Mouse (Mus musculus) cerebral cortex, adult 2 months (tissue): Measurements from ENCODE around the gene Arl6ip1.

Experiments
- WGBS: fragments of 180-500 bp; shearing (Covaris S2); methylation state at CpG from one replicate; pipeline ENCODE4 v1.1.7; 2018; 5-methylcytosine and 5-hydroxymethylcytosine counted together

Arl6ip1 gene

GRCm38 (mm10) chr7:118129430-118130041, at the start of gene Arl6ip1:
Gene Arl6ip1, minus strand, starts transcription at chr7:118129662.
- WGBS, result under 1% methylated on average over 39 of the region's 39 CpGs

- 49% methylated on average over 1 of the region's 1 CpGs for WGBS
Measured at GRCm38 (mm10) chr7:118175821-118176355, 46.4 kb upstream of the Arl6ip1 start.

- WGBS, result 84% methylated on average over 2 of the region's 2 CpGs
Measured at GRCm38 (mm10) chr7:118170125-118170524, 40.7 kb upstream of the Arl6ip1 start.

- WGBS, result 94% methylated on average over 8 of the region's 8 CpGs
Measured at GRCm38 (mm10) chr7:118163006-118163405, 33.5 kb upstream of the Arl6ip1 start.

- WGBS, result 40% methylated on average over 3 of the region's 3 CpGs
Measured at GRCm38 (mm10) chr7:118160121-118160520, 30.7 kb upstream of the Arl6ip1 start.

GRCm38 (mm10) chr7:118156461-118156860, 27.0 kb upstream of the Arl6ip1 start:
- WGBS, result 73% methylated on average over 7 of the region's 7 CpGs

- WGBS, result 60% methylated on average over 6 of the region's 6 CpGs
Measured at GRCm38 (mm10) chr7:118154150-118154549, 24.7 kb upstream of the Arl6ip1 start.

- WGBS, result 86% methylated on average over 3 of the region's 3 CpGs
Measured at GRCm38 (mm10) chr7:118143602-118144001, 14.1 kb upstream of the Arl6ip1 start.

GRCm38 (mm10) chr7:118143123-118143522, 13.7 kb upstream of the Arl6ip1 start:
- WGBS, result 87% methylated on average over 4 of the region's 4 CpGs

- 93% methylated on average over 7 of the region's 7 CpGs for WGBS
Measured at GRCm38 (mm10) chr7:118141271-118141670, 11.8 kb upstream of the Arl6ip1 start.

GRCm38 (mm10) chr7:118135128-118135527, 5.7 kb upstream of the Arl6ip1 start:
- 84% methylated on average over 11 of the region's 11 CpGs for WGBS

GRCm38 (mm10) chr7:118128925-118129429, 485 bp downstream of the Arl6ip1 start:
- under 1% methylated on average over 21 of the region's 21 CpGs for WGBS

- WGBS, result 52% methylated on average over 11 of the region's 11 CpGs
Measured at GRCm38 (mm10) chr7:118126219-118126875, 3.1 kb downstream of the Arl6ip1 start.

GRCm38 (mm10) chr7:118123512-118124411, 5.7 kb downstream of the Arl6ip1 start:
- WGBS, result 59% methylated on average over 4 of the region's 4 CpGs

- WGBS, result 98% methylated on average over 7 of the region's 7 CpGs
Measured at GRCm38 (mm10) chr7:118122235-118122634, 7.2 kb downstream of the Arl6ip1 start.

- 91% methylated on average over 1 of the region's 1 CpGs for WGBS
Measured at GRCm38 (mm10) chr7:118120654-118121053, 8.8 kb downstream of the Arl6ip1 start.

GRCm38 (mm10) chr7:118119946-118120345, 9.5 kb downstream of the Arl6ip1 start:
- WGBS, result 68% methylated on average over 5 of the region's 5 CpGs

GRCm38 (mm10) chr7:118119142-118119541, 10.3 kb downstream of the Arl6ip1 start:
- 42% methylated on average over 2 of the region's 2 CpGs for WGBS

- 82% methylated on average over 3 of the region's 3 CpGs for WGBS
Measured at GRCm38 (mm10) chr7:118118426-118118825, 11.0 kb downstream of the Arl6ip1 start.

GRCm38 (mm10) chr7:118117539-118118210, 11.8 kb downstream of the Arl6ip1 start:
- WGBS, result 63% methylated on average over 4 of the region's 4 CpGs

- WGBS, result 14% methylated on average over 8 of the region's 8 CpGs
Measured at GRCm38 (mm10) chr7:118116787-118117538, 12.5 kb downstream of the Arl6ip1 start.
